Mouse (Mus musculus) erythroblast, embryonic 14.5 days (primary cell): Measurements from ENCODE around the gene Exoc6b. TPM values are rescaled to one million over a fixed set of nuclear protein-coding genes. Genes with fewer than 3 reads are reported as not detected.

Experiments used
- H3K27me3 ChIP-seq: 2 replicates; pipeline ENCODE4 v1.6.1; 2012; ENCODE audit warnings: inconsistent platforms; ENCODE audit not compliant: control insufficient read depth
- H3K36me3 ChIP-seq: 2 replicates; pipeline ENCODE4 v1.6.1; 2012; ENCODE audit warnings: mild to moderate bottlenecking, inconsistent platforms; ENCODE audit not compliant: control insufficient read depth
- H3K4me1 ChIP-seq: 2 replicates; pipeline ENCODE4 v1.6.1; 2012; ENCODE audit warnings: inconsistent platforms; ENCODE audit not compliant: control insufficient read depth
- H3K4me3 ChIP-seq: replicated peaks from 2 replicates; pipeline ENCODE3; 2012; ENCODE audit warnings: moderate library complexity, mild to moderate bottlenecking, inconsistent platforms
- H3K9me3 ChIP-seq: 2 replicates; pipeline ENCODE4 v1.6.1; 2012; ENCODE audit warnings: low read length, inconsistent platforms, mixed read lengths; ENCODE audit not compliant: control insufficient read depth
- GATA1 ChIP-seq: IDR thresholded peaks from 2 replicates; pipeline ENCODE4 v1.6.1; 2012; ENCODE audit warnings: low read length, inconsistent platforms, mixed read lengths
- TAL1 ChIP-seq: IDR thresholded peaks from 3 replicates; pipeline ENCODE4 v1.6.1; 2012; ENCODE audit warnings: low read length, inconsistent platforms, mixed read lengths
- polyA plus RNA-seq: library from polyadenylated mRNA; stranded (reverse); fragments of >175 nt; gene quantifications from 2 replicates; pipeline ENCODE4 v1.2.3, GENCODE M21; 2012

Gene Exoc6b
- polyA plus RNA-seq, 1 experiment = not detected

DNA sequence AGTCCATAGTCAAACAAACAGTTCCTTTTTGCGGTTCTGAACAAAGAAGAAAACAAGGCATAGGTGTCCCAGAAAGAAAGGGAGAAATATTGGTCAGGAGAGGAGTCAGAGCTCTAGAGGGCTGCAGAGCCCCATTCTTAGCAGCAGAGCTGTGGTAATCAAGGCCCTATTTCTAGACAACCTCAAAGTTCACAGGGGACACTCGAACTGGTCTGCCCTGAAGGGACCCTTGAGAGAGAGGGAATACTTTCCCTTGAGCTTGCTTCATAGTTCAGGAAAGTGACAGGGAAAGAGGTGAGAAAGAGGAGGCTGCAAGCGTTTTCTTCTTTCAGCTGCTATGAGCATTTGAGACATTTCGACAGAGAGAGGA, 428.3 kb downstream of the Exoc6b start:
- no peaks in the 10 kb centered on the region for H3K9me3 ChIP-seq
- H3K4me3 ChIP-seq = no peak overlapping the region
- no peaks in the 10 kb centered on the region for H3K4me1 ChIP-seq
- H3K36me3 ChIP-seq = no peaks in the 10 kb centered on the region
- no peak for TF ChIP-seq TAL1
- H3K27me3 ChIP-seq = no peaks in the 10 kb centered on the region

DNA sequence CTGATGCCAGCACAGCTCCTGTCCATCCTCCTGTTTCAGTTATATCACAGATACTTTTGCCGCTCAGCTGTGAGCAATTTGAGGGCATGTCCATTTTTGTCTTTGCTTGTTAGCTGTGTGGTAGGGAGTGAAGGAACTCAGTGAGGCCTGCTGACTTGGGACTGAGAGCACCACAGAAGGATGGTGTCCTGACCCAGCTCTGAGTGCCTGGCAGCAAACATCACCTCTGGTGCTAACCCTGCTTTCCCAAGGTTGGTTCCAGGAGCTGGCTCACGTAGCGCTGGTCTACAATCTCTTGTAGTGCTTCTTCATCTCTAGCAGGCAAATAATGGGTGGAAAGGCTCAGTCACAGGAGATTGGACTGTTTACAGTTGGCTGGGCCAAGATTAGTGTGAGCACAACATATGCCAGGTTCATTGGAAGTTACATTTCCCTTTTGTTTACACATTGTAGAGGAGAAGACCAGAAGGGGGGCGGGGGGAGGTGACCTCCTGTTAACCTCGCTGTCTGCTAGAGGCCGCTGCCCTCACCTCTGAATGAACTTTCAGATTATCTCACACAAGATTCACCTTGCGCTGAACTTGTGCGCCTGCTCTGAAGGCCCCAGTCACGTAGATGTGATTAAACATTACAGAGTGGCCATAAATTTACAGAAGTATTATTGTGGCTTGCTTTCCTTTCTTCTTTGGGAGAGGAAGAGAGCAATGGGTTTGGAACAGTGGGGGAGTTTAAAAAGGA, 428.8 kb downstream of the Exoc6b start:
- TF ChIP-seq GATA1 = no peak

DNA sequence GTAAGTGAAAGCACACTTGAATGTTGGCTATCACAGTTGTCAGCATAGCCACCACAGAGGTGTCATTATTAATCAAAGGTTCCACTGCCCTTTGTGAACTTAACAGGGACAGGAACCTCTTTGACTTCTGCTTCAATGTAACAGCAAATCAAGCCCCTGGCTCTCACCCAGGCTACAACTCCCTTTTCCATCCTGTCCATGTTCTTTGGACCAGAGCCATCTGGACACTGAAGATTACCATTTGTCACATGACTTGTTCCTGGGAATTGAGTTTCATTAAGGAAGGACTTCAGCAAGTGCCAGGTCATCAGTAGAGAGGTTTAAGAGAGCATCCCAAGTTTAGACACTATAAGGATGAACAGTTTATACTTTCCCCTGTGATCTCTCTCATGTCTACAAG, 431.1 kb downstream of the Exoc6b start:
- H3K4me1 ChIP-seq = no peaks in the 10 kb centered on the region
- H3K4me3 ChIP-seq = no peak overlapping the region
- TF ChIP-seq GATA1 = no peak
- TF ChIP-seq TAL1 = no peak
- no peaks in the 10 kb centered on the region for H3K27me3 ChIP-seq
- H3K36me3 ChIP-seq = no peaks in the 10 kb centered on the region
- no peaks in the 10 kb centered on the region for H3K9me3 ChIP-seq

More for the DNA sequence above, 428.8 kb downstream of the Exoc6b start:
- Histone ChIP-seq H3K27me3 (no peaks in the 10 kb centered on the region), H3K4me1 (no peaks in the 10 kb centered on the region), H3K4me3 (no peak overlapping the region), H3K36me3 (no peaks in the 10 kb centered on the region), H3K9me3 (no peaks in the 10 kb centered on the region)

DNA sequence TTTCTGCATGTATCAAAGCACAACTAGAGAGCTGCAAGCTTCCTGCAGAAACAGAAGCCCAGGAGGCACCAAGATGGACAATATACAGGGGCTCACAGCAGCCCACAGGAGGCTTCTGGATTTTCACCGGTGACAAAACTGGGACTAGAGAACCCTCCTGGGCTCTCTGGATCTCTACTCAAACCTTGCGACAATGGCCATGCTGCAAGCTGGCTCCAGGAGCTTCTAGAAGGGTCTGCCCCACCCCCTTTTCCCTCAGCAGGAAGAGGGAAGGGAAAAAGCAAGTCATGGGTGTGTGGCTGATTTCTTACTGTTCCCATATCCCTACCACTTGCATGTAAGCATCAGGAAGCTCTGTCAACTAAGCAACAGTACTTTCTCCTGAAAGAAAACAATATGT, 437.7 kb downstream of the Exoc6b start:
- no peaks in the 10 kb centered on the region for H3K27me3 ChIP-seq
- no peak for TF ChIP-seq TAL1
- no peak for TF ChIP-seq GATA1
- H3K4me1 ChIP-seq = no peaks in the 10 kb centered on the region
- H3K36me3 ChIP-seq = no peaks in the 10 kb centered on the region
- H3K4me3 ChIP-seq = no peak overlapping the region
- no peaks in the 10 kb centered on the region for H3K9me3 ChIP-seq

DNA sequence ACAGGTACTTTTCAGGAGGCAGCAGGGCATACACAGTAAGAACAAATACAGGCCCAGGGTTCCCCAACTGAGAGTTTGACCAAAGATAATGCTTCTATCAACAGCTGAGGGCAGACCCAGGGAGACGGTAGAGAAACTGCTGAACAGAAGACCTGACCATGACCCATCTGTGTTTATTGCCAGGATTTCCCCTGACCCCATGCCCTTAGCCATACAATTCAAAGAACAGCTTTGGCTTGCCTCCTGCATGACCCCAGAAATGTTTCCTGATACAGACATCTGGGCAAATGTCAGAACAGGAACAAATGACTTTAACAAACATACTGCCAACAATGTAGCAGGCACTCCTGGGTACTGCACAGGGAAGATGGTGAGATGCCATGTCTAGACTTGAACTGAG, 439.0 kb downstream of the Exoc6b start:
- TF ChIP-seq GATA1 = no peak
- no peak for TF ChIP-seq TAL1
- no peaks in the 10 kb centered on the region for H3K27me3 ChIP-seq
- no peaks in the 10 kb centered on the region for H3K36me3 ChIP-seq
- no peaks in the 10 kb centered on the region for H3K4me1 ChIP-seq
- H3K9me3 ChIP-seq = no peaks in the 10 kb centered on the region
- no peak overlapping the region for H3K4me3 ChIP-seq

DNA sequence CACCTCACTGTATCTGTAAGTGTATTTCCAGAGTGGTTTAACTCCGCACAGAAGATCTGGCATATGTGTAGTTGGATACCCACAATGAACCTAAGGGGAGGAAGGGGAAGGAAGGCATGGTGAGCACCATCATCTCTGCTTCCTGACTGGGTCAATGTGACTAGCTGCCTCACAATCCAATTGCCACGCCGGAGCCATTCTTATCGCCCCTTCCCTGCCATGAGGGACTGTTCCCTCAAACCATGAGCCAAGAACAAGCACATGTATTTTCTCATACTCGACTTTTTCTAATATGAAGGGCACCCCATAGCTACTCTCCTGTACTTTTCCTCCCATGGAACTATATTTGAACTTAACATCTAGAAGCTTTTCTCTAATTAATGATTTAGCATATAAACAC, 440.5 kb downstream of the Exoc6b start:
- H3K4me1 ChIP-seq = no peaks in the 10 kb centered on the region
- no peak overlapping the region for H3K4me3 ChIP-seq
- no peaks in the 10 kb centered on the region for H3K9me3 ChIP-seq
- no peaks in the 10 kb centered on the region for H3K27me3 ChIP-seq
- TF ChIP-seq GATA1 (no peak), TAL1 (no peak)
- no peaks in the 10 kb centered on the region for H3K36me3 ChIP-seq

DNA sequence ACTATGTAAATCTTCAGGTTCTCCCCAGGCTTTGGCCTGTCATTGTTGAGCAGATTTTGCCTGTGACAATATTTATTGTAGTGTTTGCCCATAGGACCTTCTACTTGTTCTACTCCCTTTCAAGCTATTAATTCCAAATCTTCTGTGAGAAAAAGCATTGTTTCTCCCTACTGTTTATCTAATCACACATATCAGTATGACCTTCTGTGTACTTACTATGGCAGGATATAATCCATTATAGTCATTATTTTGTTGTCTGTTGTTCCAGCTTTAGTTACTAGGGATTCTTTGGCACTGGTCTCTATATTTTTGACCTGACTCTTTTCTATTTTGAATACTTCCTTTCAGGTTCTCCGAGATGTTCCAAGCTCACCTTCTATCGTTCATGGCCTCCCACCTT, 442.9 kb downstream of the Exoc6b start:
- Histone ChIP-seq H3K4me1 (no peaks in the 10 kb centered on the region), H3K36me3 (no peaks in the 10 kb centered on the region), H3K4me3 (no peak overlapping the region), H3K27me3 (no peaks in the 10 kb centered on the region), H3K9me3 (no peaks in the 10 kb centered on the region)
- no peak for TF ChIP-seq GATA1
- no peak for TF ChIP-seq TAL1

DNA sequence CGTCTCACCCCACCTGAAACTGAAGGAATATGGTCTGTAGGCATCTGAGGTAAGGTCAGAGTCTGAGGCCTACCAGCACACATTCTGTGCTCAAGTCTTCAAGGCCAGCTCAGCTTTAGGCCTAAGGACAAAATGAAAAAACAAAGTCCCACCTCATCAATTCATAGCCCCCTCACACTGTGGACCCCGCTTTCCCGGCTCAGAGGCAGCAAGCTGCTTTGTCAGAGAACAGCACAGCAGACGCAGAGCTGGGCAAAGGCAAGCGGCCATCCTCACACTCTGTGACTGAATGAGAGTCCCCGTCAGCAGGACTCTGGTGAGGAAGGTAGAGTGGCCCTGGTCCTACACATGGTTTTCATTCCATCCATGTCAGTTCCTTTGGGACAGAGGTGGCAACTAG, 450.1 kb downstream of the Exoc6b start:
- TF ChIP-seq TAL1 (no peak), GATA1 (no peak)
- Histone ChIP-seq H3K36me3 (no peaks in the 10 kb centered on the region), H3K9me3 (no peaks in the 10 kb centered on the region), H3K4me1 (no peaks in the 10 kb centered on the region), H3K4me3 (no peak overlapping the region), H3K27me3 (no peaks in the 10 kb centered on the region)

DNA sequence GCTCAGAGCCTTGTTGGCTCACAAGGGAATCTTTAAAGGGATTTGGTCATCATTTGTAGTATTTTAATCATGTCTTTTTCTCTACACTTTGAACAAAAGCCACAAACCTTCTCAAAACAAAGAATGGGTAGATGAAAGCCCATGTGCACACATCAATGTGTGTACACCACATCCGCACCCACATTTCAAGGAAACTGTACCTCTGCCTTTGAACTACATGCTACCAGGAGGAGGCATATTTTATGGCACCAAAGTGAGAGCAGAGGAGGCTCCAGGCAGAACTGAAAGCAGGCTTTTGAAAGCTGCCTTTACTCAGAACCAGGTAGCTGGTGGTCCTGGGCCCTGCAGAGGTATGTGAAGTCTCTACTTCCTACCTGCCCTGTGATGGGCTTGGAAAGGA, 452.3 kb downstream of the Exoc6b start:
- no peak for TF ChIP-seq TAL1
- TF ChIP-seq GATA1 = no peak
- H3K9me3 ChIP-seq = no peaks in the 10 kb centered on the region

DNA sequence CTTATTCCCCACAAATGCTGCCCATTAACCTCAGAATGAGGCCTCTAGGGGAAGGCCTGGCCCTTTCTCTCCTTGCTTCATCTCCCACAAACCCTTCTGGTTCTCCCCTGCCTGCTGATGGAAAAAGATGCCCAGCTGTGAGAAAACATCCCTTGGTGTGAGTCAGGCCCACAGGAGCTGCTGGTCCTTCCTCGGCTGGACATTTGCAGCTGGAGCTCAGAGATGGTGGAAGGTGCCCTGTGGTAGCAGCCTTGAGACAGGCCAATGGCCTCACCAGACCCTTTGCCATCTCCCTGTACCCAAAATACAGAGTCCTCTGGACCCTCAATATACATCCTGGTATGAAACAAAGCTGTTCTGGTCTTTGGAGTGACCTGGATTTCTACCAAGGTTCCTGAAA, 452.7 kb downstream of the Exoc6b start:
- no peaks in the 10 kb centered on the region for H3K36me3 ChIP-seq
- H3K4me3 ChIP-seq = no peak overlapping the region
- TF ChIP-seq TAL1 (no peak), GATA1 (no peak)

More for the DNA sequence above, 452.3 kb downstream of the Exoc6b start:
- H3K4me1 ChIP-seq = no peaks in the 10 kb centered on the region
- H3K36me3 ChIP-seq = no peaks in the 10 kb centered on the region
- H3K4me3 ChIP-seq = no peak overlapping the region
- H3K27me3 ChIP-seq = no peaks in the 10 kb centered on the region

More for the DNA sequence above, 452.7 kb downstream of the Exoc6b start:
- H3K4me1 ChIP-seq = no peaks in the 10 kb centered on the region
- no peaks in the 10 kb centered on the region for H3K9me3 ChIP-seq
- H3K27me3 ChIP-seq = no peaks in the 10 kb centered on the region
